Mouse (Mus musculus) embryonic facial prominence, embryonic 11.5 days (tissue): ENCODE results near the gene Ehd3. TPM values are rescaled to one million over a fixed set of nuclear protein-coding genes. Genes with fewer than 3 reads are reported as not detected.

ENCODE experiments used
- ATAC-seq: fragments of 200-750 bp; cut with Nextera tagmentation; replicated peaks from 2 replicates; pipeline ENCODE4 v1.8.0; 2017; ENCODE audit warnings: low read depth; ENCODE audit not compliant: insufficient number of reproducible peaks, low FRiP score, low TSS enrichment
- DNase-seq: peaks from one replicate; pipeline ENCODE4 v3.0.0-alpha.2; 2015; ENCODE audit warnings: low spot score
- H3K27ac ChIP-seq: fragments of 300-500 bp; sonication (generic); replicated peaks from 2 replicates; pipeline ENCODE4 v1.5.1; 2014; ENCODE audit warnings: mild to moderate bottlenecking, low read depth, low read length, control low read depth
- H3K27me3 ChIP-seq: fragments of 300-500 bp; sonication (generic); 2 replicates; pipeline ENCODE4 v1.6.1; 2014; ENCODE audit warnings: mild to moderate bottlenecking, low read length, moderate library complexity, mixed read lengths; ENCODE audit not compliant: control insufficient read depth, insufficient read depth
- H3K36me3 ChIP-seq: fragments of 300-500 bp; sonication (generic); replicated peaks from 2 replicates; pipeline ENCODE4 v1.6.1; 2014; ENCODE audit warnings: low read depth, mild to moderate bottlenecking, low read length, moderate library complexity, mixed read lengths; ENCODE audit not compliant: control insufficient read depth, insufficient read depth
- H3K4me1 ChIP-seq: fragments of 300-500 bp; sonication (generic); 2 replicates; pipeline ENCODE4 v1.6.1; 2014; ENCODE audit warnings: low read length, mixed read lengths; ENCODE audit not compliant: control insufficient read depth, insufficient read depth
- H3K4me2 ChIP-seq: fragments of 300-500 bp; sonication (generic); 2 replicates; pipeline ENCODE4 v1.6.1; 2014; ENCODE audit warnings: low read depth, mild to moderate bottlenecking, control low read depth, low read length, moderate library complexity
- H3K4me3 ChIP-seq: fragments of 300-500 bp; sonication (generic); 2 replicates; pipeline ENCODE4 v1.5.1; 2014; ENCODE audit warnings: low read depth, low read length, control low read depth
- H3K9ac ChIP-seq: fragments of 300-500 bp; sonication (generic); replicated peaks from 2 replicates; pipeline ENCODE4 v1.6.1; 2014; ENCODE audit warnings: mild to moderate bottlenecking, control low read depth, low read length
- H3K9me3 ChIP-seq: fragments of 300-500 bp; sonication (generic); replicated peaks from 2 replicates; pipeline ENCODE4 v1.6.1; 2016; ENCODE audit warnings: mild to moderate bottlenecking, low read length, inconsistent platforms, mixed read lengths; ENCODE audit not compliant: control insufficient read depth
- WGBS: fragments of 180-500 bp; shearing (Covaris S2); extraction: QIAGEN DNeasy Blood & Tissue Kit; methylation state at CpG from one replicate; pipeline ENCODE4 v1.1.7; 2014; 5-methylcytosine and 5-hydroxymethylcytosine counted together
- polyA plus RNA-seq: library from polyadenylated mRNA; unstranded; fragments of >200 nt; fragmentation: Nextera tagmentation; extraction: Ambion mirVana; gene quantifications from 2 replicates; pipeline ENCODE4 v1.2.1, GENCODE M21; 2014

Ehd3 gene
- polyA plus RNA-seq, 1 experiment from 2014 or later, result 7.1 TPM

DNA sequence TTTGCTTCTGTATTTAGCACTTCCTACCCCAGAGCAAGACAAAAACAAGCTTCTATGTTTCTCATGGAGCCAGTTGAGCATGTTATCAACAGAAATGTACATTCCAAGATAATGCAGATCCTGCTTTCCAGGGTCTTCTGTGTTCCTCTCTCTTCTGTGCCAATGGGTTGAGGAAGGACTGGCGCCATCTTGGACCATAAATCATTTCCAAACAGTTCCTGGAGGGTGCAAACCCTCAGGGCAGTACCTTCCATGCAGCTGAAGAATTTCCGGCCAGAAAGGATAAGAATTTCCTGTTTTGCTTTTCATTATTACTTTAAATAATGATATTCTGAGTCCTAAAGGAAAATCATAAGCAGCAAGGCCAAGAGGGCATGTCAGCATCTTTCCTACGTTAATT, 41.7 kb downstream of the Ehd3 start:
- no peak overlapping the region for H3K4me2 ChIP-seq
- H3K36me3 ChIP-seq, result no peaks in the 10 kb centered on the region
- no peaks in the 10 kb centered on the region for H3K4me1 ChIP-seq
- 76% methylated on average over 3 of the region's 3 CpGs for WGBS
- no peak overlapping the region for H3K27ac ChIP-seq
- H3K27me3 ChIP-seq, result no peaks in the 10 kb centered on the region
- H3K9me3 ChIP-seq, result no peaks in the 10 kb centered on the region
- DNase-seq (no peak), ATAC-seq (no peak)
- H3K9ac ChIP-seq, result no peak overlapping the region
- H3K4me3 ChIP-seq, result no peak overlapping the region

DNA sequence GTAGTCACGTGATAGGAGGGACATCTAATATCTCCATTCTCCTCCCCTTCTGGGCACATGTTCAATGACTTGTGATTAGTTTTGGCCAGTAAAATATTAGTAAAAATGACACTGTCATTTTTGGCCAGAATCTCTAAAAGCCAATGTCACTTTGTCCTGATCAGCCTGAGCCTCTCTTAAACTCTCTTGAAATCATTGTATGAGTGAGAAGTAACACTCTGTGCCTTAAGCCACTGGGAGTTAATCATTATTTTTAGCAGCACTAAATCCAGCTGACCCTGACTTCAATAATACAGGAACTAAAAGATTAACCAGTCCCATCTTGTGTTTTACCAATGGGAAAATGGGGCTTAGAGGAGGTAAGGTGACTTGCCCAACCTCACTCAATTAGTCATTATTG, 43.5 kb downstream of the Ehd3 start:
- Histone ChIP-seq H3K4me3 (no peak overlapping the region), H3K27ac (no peak overlapping the region), H3K9me3 (no peaks in the 10 kb centered on the region), H3K4me1 (no peaks in the 10 kb centered on the region), H3K36me3 (no peaks in the 10 kb centered on the region), H3K4me2 (no peak overlapping the region), H3K9ac (no peak overlapping the region), H3K27me3 (no peaks in the 10 kb centered on the region)
- DNase-seq (no peak), ATAC-seq (no peak)
- WGBS, result 86% methylated on average over 1 of the region's 1 CpGs

DNA sequence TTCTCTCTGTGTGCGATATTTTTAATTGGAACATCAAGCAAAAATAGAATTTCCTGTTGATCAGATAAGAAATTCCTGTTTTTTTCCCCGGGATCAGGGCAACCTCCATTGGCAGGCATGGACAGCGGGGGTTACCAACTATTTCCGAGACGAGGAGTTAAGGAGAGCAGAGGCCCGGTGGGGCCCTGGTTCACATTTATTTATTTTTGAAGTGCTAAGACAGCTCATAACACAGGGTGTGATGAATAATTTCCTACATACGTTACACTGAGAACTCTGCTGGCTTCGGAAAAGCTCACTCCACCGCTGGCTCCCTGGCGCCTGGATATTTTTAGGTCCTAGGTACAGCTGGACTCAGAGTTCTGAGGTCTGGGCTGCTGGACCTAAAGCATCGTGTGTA, 49.1 kb downstream of the Ehd3 start:
- H3K9me3 ChIP-seq, result no peaks in the 10 kb centered on the region
- H3K4me2 ChIP-seq, result no peak overlapping the region
- no peak overlapping the region for H3K27ac ChIP-seq
- H3K27me3 ChIP-seq, result no peaks in the 10 kb centered on the region
- DNase-seq (no peak), ATAC-seq (no peak)
- no peak overlapping the region for H3K4me3 ChIP-seq
- WGBS, result 84% methylated on average over 11 of the region's 11 CpGs
- no peaks in the 10 kb centered on the region for H3K4me1 ChIP-seq
- no peak overlapping the region for H3K9ac ChIP-seq
- no peaks in the 10 kb centered on the region for H3K36me3 ChIP-seq

DNA sequence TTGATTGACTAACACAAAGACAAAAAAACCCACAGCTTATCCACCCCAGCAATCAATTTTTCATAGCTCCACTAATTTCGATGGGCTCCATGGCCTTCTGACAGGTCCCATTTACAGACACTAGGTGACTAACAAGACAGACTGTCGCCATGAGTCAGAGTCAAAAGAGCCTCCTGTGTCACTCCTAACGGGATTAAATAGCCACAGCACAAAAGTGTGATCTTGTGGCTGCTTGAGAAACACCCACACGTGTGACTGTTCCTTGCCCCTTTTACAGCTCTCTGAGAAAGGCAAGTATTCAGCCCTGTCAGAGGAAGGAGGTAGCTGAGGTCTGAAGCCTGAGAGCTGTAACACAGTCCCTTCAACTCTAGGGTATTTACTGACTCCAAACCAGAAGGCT, 49.8 kb downstream of the Ehd3 start:
- Histone ChIP-seq H3K27ac (no peak overlapping the region), H3K4me3 (no peak overlapping the region), H3K9me3 (no peaks in the 10 kb centered on the region), H3K9ac (no peak overlapping the region), H3K4me2 (no peak overlapping the region), H3K36me3 (no peaks in the 10 kb centered on the region), H3K4me1 (no peaks in the 10 kb centered on the region), H3K27me3 (no peaks in the 10 kb centered on the region)
- ATAC-seq (no peak), DNase-seq (no peak)
- WGBS, result 73% methylated on average over 4 of the region's 4 CpGs

DNA sequence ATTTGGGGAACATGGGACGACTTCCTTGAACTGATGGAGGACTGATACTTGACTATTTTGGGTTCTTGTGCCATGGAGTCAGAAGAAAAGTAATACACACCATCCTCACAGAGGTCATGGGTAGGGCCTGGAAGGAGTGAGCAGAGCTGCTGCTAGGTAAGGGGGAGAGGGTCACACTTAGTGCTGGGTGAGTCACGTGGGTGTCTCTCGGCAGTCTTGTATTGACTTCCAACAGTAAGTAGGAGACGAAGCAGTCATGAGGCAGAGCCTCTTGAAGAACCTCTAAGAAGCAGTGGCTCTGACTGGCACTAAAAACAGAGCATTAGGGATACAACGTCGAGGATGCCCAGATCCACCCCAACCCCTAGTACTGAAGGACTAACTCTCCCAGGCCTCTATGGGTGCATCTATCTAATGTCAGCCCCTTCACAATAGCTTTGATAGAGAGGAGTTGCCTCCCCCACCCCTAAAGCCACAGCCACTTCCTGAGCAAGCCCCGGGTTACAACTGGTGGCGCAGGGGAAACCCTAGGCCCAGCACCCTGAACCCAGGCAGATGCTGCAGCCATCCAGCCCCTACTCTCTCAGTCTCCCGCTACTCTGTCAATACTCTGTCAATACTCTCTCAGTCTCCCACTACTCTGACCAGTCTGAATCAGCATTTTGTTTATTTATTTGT, 65.2 kb downstream of the Ehd3 start:
- Histone ChIP-seq H3K27me3 (no peaks in the 10 kb centered on the region), H3K36me3 (no peaks in the 10 kb centered on the region), H3K4me1 (no peaks in the 10 kb centered on the region), H3K4me3 (no peak overlapping the region), H3K9me3 (no peaks in the 10 kb centered on the region), H3K4me2 (no peak overlapping the region), H3K27ac (no peak overlapping the region), H3K9ac (no peak overlapping the region)
- ATAC-seq (no peak), DNase-seq (no peak)
- WGBS, result 94% methylated on average over 9 of the region's 9 CpGs

DNA sequence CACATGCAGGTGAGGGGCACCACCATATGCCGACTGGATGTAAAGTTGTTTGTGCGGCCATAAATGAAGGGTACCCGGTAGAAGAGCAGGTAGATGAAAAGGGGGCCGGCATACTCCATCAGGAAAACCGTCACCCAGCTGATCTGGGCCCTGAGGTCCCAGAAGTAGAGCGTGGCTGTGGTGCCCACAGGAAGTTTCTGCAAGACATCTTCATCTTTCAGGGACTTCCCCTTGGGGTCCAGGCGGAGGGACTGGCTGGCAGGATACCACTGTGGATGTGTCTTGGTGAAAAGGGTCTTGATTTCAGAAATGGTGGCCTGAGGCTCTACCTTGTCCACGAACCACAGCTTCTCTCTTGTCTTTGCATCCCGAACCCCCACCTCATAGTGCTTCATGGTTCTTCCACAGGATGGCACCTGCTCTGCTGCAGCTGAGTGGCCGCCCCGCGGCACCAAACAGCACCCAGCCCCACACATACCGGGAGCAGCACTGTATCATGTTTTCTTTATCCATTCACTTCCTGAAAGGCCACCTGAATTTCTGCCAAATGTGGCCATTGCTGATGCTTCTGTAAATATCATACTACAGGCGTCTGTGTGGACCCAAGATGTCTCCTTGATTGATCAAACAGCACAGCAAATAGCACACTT, 67.1 kb downstream of the Ehd3 start:
- 92% methylated on average over 14 of the region's 14 CpGs for WGBS

DNA sequence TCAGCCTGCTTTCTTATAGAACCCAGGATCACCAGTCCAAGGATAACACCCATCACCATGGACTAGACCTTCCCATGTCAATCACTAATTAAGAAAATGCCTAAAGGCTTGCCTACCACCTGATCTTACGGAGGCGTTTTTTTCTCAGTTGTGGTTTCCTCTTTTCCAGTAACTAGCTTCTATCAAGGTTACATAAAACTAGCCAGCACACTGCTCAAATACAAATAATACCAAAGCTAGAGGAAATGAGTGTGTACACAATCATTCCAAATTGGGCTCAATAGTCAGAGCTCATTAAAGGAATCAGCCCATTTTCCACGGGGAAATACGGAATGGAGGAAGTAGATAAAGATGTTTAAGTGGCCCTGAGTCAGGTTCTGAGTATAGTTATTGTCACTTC, 71.3 kb downstream of the Ehd3 start:
- WGBS, result 89% methylated on average over 4 of the region's 4 CpGs

More for the DNA sequence above, 67.1 kb downstream of the Ehd3 start:
- Histone ChIP-seq H3K4me3 (no peak overlapping the region), H3K4me2 (no peak overlapping the region), H3K9ac (no peak overlapping the region), H3K27ac (no peak overlapping the region), H3K9me3 (no peaks in the 10 kb centered on the region), H3K36me3 (no peaks in the 10 kb centered on the region), H3K4me1 (no peaks in the 10 kb centered on the region), H3K27me3 (no peaks in the 10 kb centered on the region)
- no peak for ATAC-seq
- no peak for DNase-seq

DNA sequence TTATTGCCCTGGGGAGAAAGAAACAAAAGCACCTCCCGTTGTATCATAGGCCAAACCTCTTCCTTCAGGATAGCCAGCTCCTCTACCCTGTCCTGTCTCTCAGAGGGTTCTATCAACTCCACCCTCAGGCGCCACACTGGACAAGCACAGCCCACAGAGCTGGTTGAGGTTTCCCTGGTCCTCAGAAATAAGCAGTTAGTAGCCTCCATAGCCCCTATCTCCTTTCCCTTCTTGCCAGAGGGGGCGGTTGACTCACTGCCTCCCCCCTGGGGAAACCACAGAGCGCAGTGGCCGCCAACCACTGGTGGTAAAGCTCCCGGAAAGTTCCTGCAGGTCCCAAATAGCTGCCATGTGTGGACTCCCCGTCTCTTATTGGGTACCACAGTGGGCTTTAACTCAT, 71.7 kb downstream of the Ehd3 start:
- H3K9ac ChIP-seq, result no peak overlapping the region
- DNase-seq, result no peak
- no peaks in the 10 kb centered on the region for H3K36me3 ChIP-seq
- H3K27me3 ChIP-seq, result no peaks in the 10 kb centered on the region
- 83% methylated on average over 7 of the region's 7 CpGs for WGBS
- ATAC-seq, result no peak
- H3K9me3 ChIP-seq, result no peaks in the 10 kb centered on the region
- H3K4me1 ChIP-seq, result no peaks in the 10 kb centered on the region
- no peak overlapping the region for H3K4me2 ChIP-seq
- H3K27ac ChIP-seq, result no peak overlapping the region
- H3K4me3 ChIP-seq, result no peak overlapping the region

More for the DNA sequence above, 71.3 kb downstream of the Ehd3 start:
- Histone ChIP-seq H3K4me3 (no peak overlapping the region), H3K36me3 (no peaks in the 10 kb centered on the region), H3K4me2 (no peak overlapping the region), H3K4me1 (no peaks in the 10 kb centered on the region), H3K27me3 (no peaks in the 10 kb centered on the region), H3K9ac (no peak overlapping the region), H3K27ac (no peak overlapping the region), H3K9me3 (no peaks in the 10 kb centered on the region)
- DNase-seq, result no peak
- no peak for ATAC-seq
